Mouse (Mus musculus): Measurements from ENCODE around the gene Ephb2.

Ephb2 gene

GRCm38 (mm10) chr4:136836387-136836931 is 671 bp upstream of the Ephb2 start:
- peak; percentile 87 for DNase-seq (ENCODE audit: extremely low spot score)

GRCm38 (mm10) chr4:136834815-136835620 is 770 bp downstream of the Ephb2 start:
- DNase-seq (ENCODE audit: extremely low spot score) = no peak

DNA sequence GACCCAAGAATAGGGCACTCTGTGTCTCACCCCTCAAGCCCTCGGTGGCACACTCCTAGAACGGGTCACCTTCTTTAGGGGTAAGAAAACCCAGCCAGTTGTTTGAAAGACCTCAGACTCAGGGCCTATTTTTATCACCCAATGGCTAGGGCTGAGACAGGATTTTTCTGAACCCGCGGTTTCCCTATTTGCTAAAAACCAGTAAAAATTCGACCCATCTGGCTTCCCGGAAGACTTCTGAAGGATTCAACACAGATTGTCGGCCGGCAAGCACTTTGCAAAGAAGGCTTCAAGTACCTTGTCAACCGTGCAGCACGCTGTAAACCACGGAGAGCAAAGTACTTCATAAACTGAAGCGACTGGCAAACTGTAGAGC is 1.4 kb downstream of the Ephb2 start:
- DNase-seq (ENCODE audit: extremely low spot score) = no peak

DNA sequence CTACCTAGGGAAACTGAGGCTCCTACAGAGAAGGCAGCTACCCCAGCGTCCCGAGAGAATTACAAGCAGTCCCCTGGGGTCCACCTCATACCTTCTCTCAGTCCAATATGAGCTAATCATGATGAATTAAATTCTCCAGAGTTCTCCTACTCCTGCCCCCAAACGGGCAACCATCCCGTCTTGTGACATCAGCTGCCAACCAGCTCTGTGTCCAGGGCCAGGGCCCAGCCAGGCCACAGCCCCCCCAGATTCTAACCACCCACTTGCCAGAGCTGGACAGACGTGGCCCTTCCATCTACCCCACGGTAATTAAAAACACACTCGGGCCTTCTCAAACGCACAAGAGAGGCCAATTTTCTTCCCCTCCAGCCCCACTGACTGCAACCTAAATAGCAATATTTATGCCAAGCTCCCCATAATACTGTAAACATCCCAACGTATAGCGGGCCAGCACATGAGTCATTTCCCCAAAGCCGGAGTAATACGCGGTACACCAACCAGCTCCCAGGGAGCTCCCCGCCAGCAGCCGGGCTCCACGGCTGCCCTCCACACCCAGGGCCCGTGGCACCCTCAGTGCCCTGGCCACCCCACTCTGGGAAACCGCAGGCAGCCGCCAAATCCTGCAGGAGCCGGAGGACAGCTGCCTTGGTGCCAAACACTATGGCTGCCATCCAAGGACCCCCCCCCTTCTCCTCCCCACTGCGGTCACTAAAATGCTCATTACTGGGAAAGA is 2.0 kb downstream of the Ephb2 start:
- no peak for DNase-seq (ENCODE audit: extremely low spot score)

GRCm38 (mm10) chr4:136832559-136833232 is 3.1 kb downstream of the Ephb2 start:
- no peak for DNase-seq (ENCODE audit: extremely low spot score)

- peak; percentile 58 for DNase-seq (ENCODE audit: extremely low spot score)
Measured at GRCm38 (mm10) chr4:136830272-136830823, 5.4 kb downstream of the Ephb2 start.

DNA sequence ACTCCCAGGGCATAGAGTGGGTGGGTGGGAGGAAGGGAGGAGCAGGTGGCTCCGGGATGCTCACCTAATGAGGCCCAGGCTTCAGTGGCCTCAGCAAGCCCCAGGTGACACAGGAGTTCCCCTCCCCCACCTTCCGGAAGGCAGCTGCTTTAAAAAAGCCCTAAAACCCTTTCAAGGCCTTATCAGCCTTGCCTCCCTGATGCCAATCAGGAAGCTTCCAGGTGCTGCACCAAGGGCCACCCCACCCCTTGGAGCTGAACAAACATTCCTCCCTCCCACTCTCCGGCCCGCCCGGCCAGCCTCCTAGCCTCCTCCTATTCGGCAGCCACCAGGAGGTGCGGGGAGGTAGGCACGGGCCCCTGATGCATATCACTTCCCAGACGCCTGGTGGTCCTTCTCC is 6.0 kb downstream of the Ephb2 start:
- DNase-seq (ENCODE audit: extremely low spot score) = no peak

- DNase-seq (ENCODE audit: extremely low spot score) = no peak
Measured at GRCm38 (mm10) chr4:136828664-136829569, 6.9 kb downstream of the Ephb2 start.

DNA sequence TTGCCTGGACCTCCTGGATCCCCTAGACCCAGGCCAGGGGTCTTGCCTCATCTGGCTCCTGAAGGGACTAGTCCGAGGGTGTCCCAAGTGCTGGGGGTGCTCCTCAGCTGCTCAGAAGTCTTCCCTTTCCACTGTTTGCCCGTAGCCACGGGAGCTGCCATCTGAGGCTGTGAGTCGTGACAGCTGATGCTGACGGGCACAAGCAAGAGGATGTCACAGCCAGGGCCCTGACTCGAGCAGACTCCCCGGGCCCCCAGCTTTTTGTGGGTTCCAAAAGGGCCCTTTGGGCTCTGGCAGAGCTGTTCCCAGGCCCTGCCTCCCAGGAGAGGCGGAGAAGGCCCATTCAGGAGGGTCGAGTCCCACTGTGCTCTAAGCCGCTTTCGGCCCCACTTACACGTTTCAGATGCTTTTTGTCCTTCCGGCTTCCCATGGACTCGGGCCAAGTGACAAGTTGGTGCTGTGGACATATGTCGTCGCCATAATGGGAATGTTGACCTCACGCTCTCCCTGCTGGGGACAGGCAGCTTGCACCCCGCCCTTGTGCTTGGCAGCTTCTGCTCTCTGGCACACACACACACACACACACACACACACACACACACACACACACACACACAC is 10.7 kb downstream of the Ephb2 start:
- no peak for DNase-seq (ENCODE audit: extremely low spot score)

- DNase-seq (ENCODE audit: extremely low spot score) = peak; percentile 49
Measured at GRCm38 (mm10) chr4:136820069-136820522, 15.7 kb downstream of the Ephb2 start.

DNA sequence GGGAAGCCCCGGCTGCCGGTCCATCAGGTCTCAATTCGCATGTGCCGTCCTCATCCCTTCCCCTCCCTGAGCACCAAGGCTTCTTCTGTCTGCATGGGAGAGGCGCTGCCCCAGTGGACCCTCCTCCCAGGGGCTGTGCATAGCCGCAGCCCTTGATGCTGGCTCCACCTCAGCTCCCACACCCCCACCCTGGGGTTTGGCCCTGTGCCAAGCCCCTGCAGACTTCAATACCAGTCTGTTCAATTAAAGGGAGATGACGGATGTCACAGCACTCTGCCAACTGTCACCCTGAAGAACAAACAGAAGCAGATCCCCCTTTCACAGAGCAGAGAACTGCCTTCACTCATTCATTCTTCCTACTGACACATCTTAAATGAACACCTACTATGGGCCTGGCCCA is 19.1 kb downstream of the Ephb2 start:
- no peak for DNase-seq (ENCODE audit: extremely low spot score)

DNA sequence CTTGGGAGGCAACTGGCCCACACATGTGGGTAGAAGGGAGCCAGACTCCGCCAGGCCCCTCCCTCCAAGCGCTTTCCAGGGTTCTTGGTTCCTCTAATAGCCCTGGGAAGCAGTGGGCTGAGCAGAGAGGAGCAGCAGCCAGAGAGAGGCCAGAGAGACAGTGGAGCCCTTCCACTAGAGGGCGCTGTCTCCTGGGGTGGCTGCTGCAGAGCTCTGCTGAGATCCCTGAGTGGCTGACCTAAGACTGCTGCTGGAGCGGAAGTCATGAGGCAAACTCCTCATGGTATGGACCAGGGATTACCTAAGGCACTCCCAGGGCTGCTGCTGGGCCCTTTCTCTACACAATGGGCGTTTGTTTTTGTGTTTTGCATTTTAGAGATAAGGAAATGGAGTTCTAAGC is 20.4 kb downstream of the Ephb2 start:
- DNase-seq (ENCODE audit: extremely low spot score) = no peak

- DNase-seq (ENCODE audit: extremely low spot score) = no peak
Measured at GRCm38 (mm10) chr4:136812543-136812942, 23.2 kb downstream of the Ephb2 start.

GRCm38 (mm10) chr4:136811596-136811995 is 24.2 kb downstream of the Ephb2 start:
- DNase-seq (ENCODE audit: extremely low spot score) = peak; percentile 45

GRCm38 (mm10) chr4:136808478-136808877 is 27.3 kb downstream of the Ephb2 start:
- DNase-seq (ENCODE audit: extremely low spot score) = no peak

- DNase-seq (ENCODE audit: extremely low spot score) = no peak
Measured at GRCm38 (mm10) chr4:136807448-136808009, 28.3 kb downstream of the Ephb2 start.

GRCm38 (mm10) chr4:136806254-136806653 is 29.5 kb downstream of the Ephb2 start:
- no peak for DNase-seq (ENCODE audit: extremely low spot score)

DNA sequence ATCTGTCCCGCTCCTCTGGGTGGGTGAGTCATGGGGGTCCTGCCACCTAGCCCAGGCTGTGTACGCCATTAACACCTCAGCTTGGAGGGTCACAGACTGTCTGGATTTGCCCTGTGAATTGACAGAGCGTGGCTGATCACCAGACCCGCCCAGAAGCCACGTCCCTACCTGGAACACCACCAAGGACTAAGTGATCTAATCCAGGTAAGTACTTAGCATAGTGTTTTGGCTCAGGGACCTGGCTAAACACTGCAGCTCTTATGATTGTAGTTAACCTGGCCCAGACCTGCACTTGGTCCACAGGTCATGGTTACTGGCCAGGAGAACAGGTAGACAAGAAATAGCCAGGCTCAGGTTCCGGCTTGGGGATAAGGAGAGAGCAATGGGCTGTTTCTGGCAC is 31.4 kb downstream of the Ephb2 start:
- no peak for DNase-seq (ENCODE audit: extremely low spot score)

- DNase-seq (ENCODE audit: extremely low spot score) = no peak
Measured at GRCm38 (mm10) chr4:136802446-136802845, 33.3 kb downstream of the Ephb2 start.

DNA sequence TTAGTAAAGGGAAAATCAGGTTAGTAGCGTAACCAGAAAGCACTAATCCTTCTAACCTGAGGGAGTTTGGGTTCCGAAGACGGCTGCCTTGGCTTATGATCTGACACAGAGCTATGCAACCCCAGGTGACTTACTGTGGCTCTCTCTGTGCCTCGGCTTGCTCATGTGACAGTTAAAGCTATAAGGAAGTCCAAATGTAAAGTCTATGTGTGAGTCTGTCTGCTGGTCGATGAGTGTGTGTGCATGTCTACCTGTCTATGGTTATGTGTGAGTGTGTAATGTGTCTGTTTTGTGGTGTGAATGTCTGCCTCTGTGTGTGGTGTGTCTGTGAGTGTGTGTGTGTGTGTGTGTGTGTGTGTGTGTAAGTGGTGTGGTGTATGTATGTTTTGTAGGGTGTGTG is 33.8 kb downstream of the Ephb2 start:
- no peak for DNase-seq (ENCODE audit: extremely low spot score)
